Mouse (Mus musculus): ENCODE measurements at regions not wholly inside any gene's neighbourhood (a gene's known extent, or its start where the extent isn't known, plus 50 kb on each side); places are given as distances from the start of the nearest gene placed in this dataset.

GRCm38 (mm10) chr3:83689068-83689976 is 76.8 kb upstream of the Sfrp2 start:
- TF ChIP-seq EP300 (IDR thresholded peaks at IDR 0.05) (no peak), CTCF (IDR thresholded peaks at IDR 0.05) (no peak)

Measured in lung, postnatal 0 days (tissue).